Mouse (Mus musculus) CH12.LX (cell line): Measurements from ENCODE around the gene Atp13a4. TPM values are rescaled to one million over a fixed set of nuclear protein-coding genes. Genes with fewer than 3 reads are reported as not detected.

Source experiments
- DNase-seq: peaks from one replicate; pipeline ENCODE4 v3.0.0-alpha.2; 2013; ENCODE audit errors: extremely low read depth
- H3K27ac ChIP-seq: 2 replicates; pipeline ENCODE4 v1.5.1; 2012; ENCODE audit warnings: low read depth, mild to moderate bottlenecking, control low read depth, moderate library complexity; ENCODE audit not compliant: insufficient read depth
- H3K27me3 ChIP-seq: replicated peaks from 2 replicates; pipeline ENCODE3; 2012; ENCODE audit warnings: inconsistent platforms
- H3K36me3 ChIP-seq, 2 experiments: replicated peaks in 1 of 2; 2 replicates each; pipeline versions ENCODE3 to v1.6.1; 2012; ENCODE audit warnings: inconsistent platforms in 1 of 2, low read length in 1 of 2, mild to moderate bottlenecking in 1 of 2, mixed read lengths in 1 of 2, moderate library complexity in 1 of 2; ENCODE audit not compliant: control insufficient read depth in 1 of 2, insufficient read depth in 1 of 2
- H3K4me1 ChIP-seq, 2 experiments: 2 replicates each; pipeline ENCODE4 v1.6.1; 2012; ENCODE audit warnings: inconsistent platforms in 1 of 2, moderate library complexity in 1 of 2; ENCODE audit not compliant: insufficient read depth in 2 of 2, control insufficient read depth in 1 of 2
- H3K4me2 ChIP-seq: 2 replicates; pipeline ENCODE4 v1.6.1; 2012; ENCODE audit warnings: low read depth, mild to moderate bottlenecking, control low read depth; ENCODE audit not compliant: poor library complexity, insufficient read depth, severe bottlenecking
- H3K4me3 ChIP-seq, 3 experiments: fragments of 150-350 bp in 1 of 3; sonication (generic) in 1 of 3; replicated peaks in 1 of 3; 2 replicates each; pipeline versions ENCODE3 to v1.5.1; 2011 to 2012; ENCODE audit warnings: low read depth in 2 of 3, low read length in 2 of 3, mild to moderate bottlenecking in 2 of 3, moderate library complexity in 2 of 3, control low read depth in 1 of 3, improper control_type of control experiment in 1 of 3, inconsistent platforms in 1 of 3, mixed read lengths in 1 of 3; ENCODE audit not compliant: poor library complexity in 1 of 3
- H3K79me2 ChIP-seq: replicated peaks from 2 replicates; pipeline ENCODE4 v1.6.1; 2012; ENCODE audit warnings: mild to moderate bottlenecking, moderate library complexity; ENCODE audit not compliant: control insufficient read depth, poor library complexity, insufficient read depth, severe bottlenecking; ENCODE audit errors: extremely low read depth
- H3K9ac ChIP-seq: 2 replicates; pipeline ENCODE4 v1.6.1; 2012; ENCODE audit warnings: low read depth, mild to moderate bottlenecking, control low read depth, moderate library complexity; ENCODE audit not compliant: insufficient read depth
- H3K9me3 ChIP-seq: replicated peaks from 2 replicates; pipeline ENCODE3; 2012; ENCODE audit warnings: low read length, inconsistent platforms, mixed read lengths
- E2F4 ChIP-seq: IDR thresholded peaks from 2 replicates; pipeline ENCODE4 v1.6.1; 2011; ENCODE audit warnings: low read depth, low read length, improper control_type of control experiment; ENCODE audit not compliant: insufficient replicate concordance
- ETS1 ChIP-seq: conservative IDR thresholded peaks from 2 replicates; pipeline ENCODE4 v1.6.1; 2012; ENCODE audit warnings: low read depth, mild to moderate bottlenecking, inconsistent platforms, low read length, improper control_type of control experiment, moderate library complexity
- HCFC1 ChIP-seq: IDR thresholded peaks from 2 replicates; pipeline ENCODE4 v1.6.1; 2012; ENCODE audit warnings: low read depth, mild to moderate bottlenecking, inconsistent platforms, low read length, improper control_type of control experiment
- JUND ChIP-seq: conservative IDR thresholded peaks from 2 replicates; pipeline ENCODE4 v1.6.1; 2011; ENCODE audit warnings: low read depth, low read length, improper control_type of control experiment
- MAX ChIP-seq: IDR thresholded peaks from 2 replicates; pipeline ENCODE4 v1.6.1; 2011; ENCODE audit warnings: low read length, improper control_type of control experiment
- MAZ ChIP-seq: IDR thresholded peaks from 2 replicates; pipeline ENCODE4 v1.6.1; 2012; ENCODE audit warnings: low read depth, mild to moderate bottlenecking, inconsistent platforms, low read length, improper control_type of control experiment, moderate library complexity
- MEF2A ChIP-seq: IDR thresholded peaks from 2 replicates; pipeline ENCODE4 v1.6.1; 2014; ENCODE audit warnings: low read depth, mild to moderate bottlenecking, inconsistent platforms, low read length, improper control_type of control experiment, borderline replicate concordance
- MYC ChIP-seq: IDR thresholded peaks from 2 replicates; pipeline ENCODE4 v1.6.1; 2011; ENCODE audit warnings: low read depth, mild to moderate bottlenecking, improper control_type of control experiment, low read length
- POLR2AphosphoS2 ChIP-seq: IDR thresholded peaks from 2 replicates; pipeline ENCODE4 v1.6.1; 2011; ENCODE audit warnings: low read depth, low read length, improper control_type of control experiment
- RCOR1 ChIP-seq: conservative IDR thresholded peaks from 2 replicates; pipeline ENCODE4 v1.6.1; 2012; ENCODE audit warnings: low read depth, mild to moderate bottlenecking, inconsistent platforms, low read length, improper control_type of control experiment
- SMC3 ChIP-seq: IDR thresholded peaks from 2 replicates; pipeline ENCODE4 v1.6.1; 2011; ENCODE audit warnings: low read depth, low read length, improper control_type of control experiment
- TBP ChIP-seq: conservative IDR thresholded peaks from 2 replicates; pipeline ENCODE4 v1.6.1; 2011; ENCODE audit warnings: low read depth, low read length, improper control_type of control experiment
- UBTF ChIP-seq: IDR thresholded peaks from 2 replicates; pipeline ENCODE4 v1.6.1; 2012; ENCODE audit warnings: low read depth, mild to moderate bottlenecking, inconsistent platforms, low read length, improper control_type of control experiment, moderate library complexity
- ZC3H11A ChIP-seq: IDR thresholded peaks from 2 replicates; pipeline ENCODE4 v1.6.1; 2012; ENCODE audit warnings: low read depth, mild to moderate bottlenecking, inconsistent platforms, low read length, improper control_type of control experiment
- ZMIZ1 ChIP-seq: IDR thresholded peaks from 2 replicates; pipeline ENCODE4 v1.6.1; 2012; ENCODE audit warnings: low read depth, mild to moderate bottlenecking, inconsistent platforms, low read length, improper control_type of control experiment
- dilution Hi-C: fragments of 300-500 bp; cut with MboI; formaldehyde crosslinking; loops from 2 replicates; pipeline ENCODE4 v1.14.3; 2020; ENCODE audit warnings: low sequenced_read_pairs; ENCODE audit not compliant: extremely low pct_unique_long_range_greater_than_20kb, extremely low pct_ligation_motif_present
- in situ Hi-C: fragments of 300-500 bp; cut with MboI; formaldehyde crosslinking; loops from 3 replicates; pipeline ENCODE4 v1.14.3; 2019; ENCODE audit warnings: low sequenced_read_pairs, low pct_ligation_motif_present, low pct_unique_long_range_greater_than_20kb, mixed read lengths
- polyA plus RNA-seq: library from polyadenylated mRNA; unstranded; fragments of >175 nt; gene quantifications from 2 replicates; pipeline ENCODE4 v1.2.1, GENCODE M21; 2012; ENCODE audit warnings: low read depth; ENCODE audit not compliant: insufficient read length
- total RNA-seq, 2 experiments: library from RNA; depleted of rRNA; stranded (reverse); fragments of 300-350 nt in 1 of 2; fragments of >200 nt in 1 of 2; gene quantifications; 2 replicates each; pipeline ENCODE4 v1.2.3; 2012 to 2014

Gene Atp13a4
- total and polyA plus RNA-seq, 3 experiments = not detected

DNA sequence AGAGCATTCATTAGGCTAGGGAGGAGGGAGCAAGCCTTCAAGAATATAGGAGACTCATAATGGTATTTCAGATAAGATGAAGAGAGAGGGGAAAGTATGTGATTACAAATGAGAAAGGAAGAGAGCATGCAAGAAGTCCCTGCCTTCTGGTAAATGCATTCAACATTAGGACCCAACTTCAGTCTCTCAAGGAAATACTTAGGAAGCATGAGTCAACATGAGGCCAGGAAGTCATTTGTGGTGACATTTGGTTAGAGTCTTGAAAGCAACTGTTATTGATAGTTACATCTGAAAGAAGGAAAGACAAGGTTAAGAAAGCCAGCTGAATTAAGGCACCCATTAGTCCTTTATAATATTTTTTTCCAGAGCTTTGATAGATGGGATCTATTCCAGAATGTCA, 4.8 kb downstream of the Atp13a4 start:
- no peak for DNase-seq
- dilution Hi-C loops (no loop called here), in situ Hi-C loops (no loop called here)
- H3K27me3 ChIP-seq = no peaks in the 10 kb centered on the region
- H3K4me3 ChIP-seq = no peak overlapping the region
- H3K79me2 ChIP-seq = no peaks in the 10 kb centered on the region
- no peak overlapping the region for H3K4me2 ChIP-seq
- H3K4me1 ChIP-seq = peaks cover 0 to 3% of the 10 kb centered on the region in 2 experiments; a peak in 1 of 4 replicates
- no peaks in the 10 kb centered on the region for H3K9me3 ChIP-seq
- H3K27ac ChIP-seq = no peak overlapping the region
- no peak overlapping the region for H3K9ac ChIP-seq
- H3K36me3 ChIP-seq = no peaks in the 10 kb centered on the region
- TF ChIP-seq TBP (no peak), RCOR1 (no peak), MAZ (no peak), UBTF (no peak), MYC (no peak), SMC3 (no peak), MEF2A (no peak), ZC3H11A (no peak), ZMIZ1 (no peak)

DNA sequence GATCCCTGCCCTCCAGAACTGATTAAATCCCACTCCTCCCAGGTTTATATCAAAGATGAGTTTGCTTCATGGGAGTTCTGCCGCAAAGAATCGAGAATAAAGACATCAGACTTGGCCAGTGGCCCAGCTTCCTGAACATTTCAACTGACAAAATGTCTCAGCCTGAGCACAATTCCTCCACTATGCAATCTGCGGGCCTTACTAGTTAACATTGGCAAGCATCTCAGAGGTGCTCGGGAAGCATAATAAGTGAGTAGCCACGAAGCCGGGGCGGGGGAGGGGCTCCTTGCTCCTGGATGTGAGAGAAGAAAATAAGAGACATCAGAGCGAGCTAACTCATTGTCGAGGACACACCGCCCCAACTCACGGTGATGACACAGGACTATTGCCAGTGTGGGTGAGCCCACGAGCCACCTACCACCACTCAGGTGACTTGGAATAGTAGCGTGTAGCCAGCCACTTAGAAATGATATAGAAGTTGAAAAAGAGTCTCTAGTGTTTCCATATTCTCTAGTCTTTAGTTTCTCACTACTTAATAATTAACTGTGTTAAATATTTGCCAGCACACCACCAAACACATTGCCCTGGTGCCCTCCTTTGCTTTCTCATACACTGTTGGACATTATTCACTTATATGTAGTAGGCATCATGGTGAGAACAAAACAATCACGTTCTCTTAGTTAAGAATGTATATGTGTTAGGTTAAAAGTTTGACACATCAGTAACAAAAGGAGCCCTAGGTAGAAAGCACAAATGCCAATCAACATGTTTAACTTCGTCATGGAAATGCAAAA, 8.1 kb downstream of the Atp13a4 start:
- in situ Hi-C loops (no loop called here), dilution Hi-C loops (no loop called here)
- Histone ChIP-seq H3K36me3 (no peaks in the 10 kb centered on the region), H3K4me3 (no peak overlapping the region), H3K27ac (no peak overlapping the region), H3K4me1 (peaks cover 0 to 3% of the 10 kb centered on the region in 2 experiments; a peak in 1 of 4 replicates), H3K4me2 (no peak overlapping the region), H3K9ac (no peak overlapping the region), H3K79me2 (no peaks in the 10 kb centered on the region), H3K27me3 (peaks cover 2% of the 10 kb centered on the region), H3K9me3 (no peaks in the 10 kb centered on the region)
- TF ChIP-seq ETS1 (no peak), ZC3H11A (no peak), JUND (no peak), POLR2AphosphoS2 (no peak), HCFC1 (no peak), E2F4 (no peak), MAX (no peak)
- DNase-seq = no peak
